Mouse (Mus musculus) intestine, embryonic 14.5 days (tissue): ENCODE results near the gene Cox8c. TPM values are rescaled to one million over a fixed set of nuclear protein-coding genes. Genes with fewer than 3 reads are reported as not detected.
A peak's percentile ranks its signal among the peaks of the same experiment; 100 is the strongest.

ENCODE experiments used
- ATAC-seq: fragments of 200-750 bp; cut with Nextera tagmentation; replicated peaks from 2 replicates; pipeline ENCODE4 v1.8.0; 2017; ENCODE audit warnings: low read depth, moderate number of reproducible peaks, moderate TSS enrichment, moderate library complexity; ENCODE audit not compliant: low FRiP score, low TSS enrichment
- DNase-seq: peaks from one replicate; pipeline ENCODE4 v3.0.0-alpha.2; 2018; ENCODE audit warnings: low spot score
- H3K27ac ChIP-seq: fragments of 300-500 bp; sonication (generic); 2 replicates; pipeline ENCODE4 v1.5.1; 2014; ENCODE audit warnings: low read depth, mild to moderate bottlenecking, control low read depth
- H3K27me3 ChIP-seq: fragments of 300-500 bp; sonication (generic); replicated peaks from 2 replicates; pipeline ENCODE4 v1.6.1; 2014; ENCODE audit warnings: low read length, control low read depth; ENCODE audit not compliant: control insufficient read depth, insufficient read depth
- H3K36me3 ChIP-seq: fragments of 300-500 bp; sonication (generic); 2 replicates; pipeline ENCODE4 v1.6.1; 2014; ENCODE audit warnings: low read length, control low read depth; ENCODE audit not compliant: control insufficient read depth, insufficient read depth
- H3K4me1 ChIP-seq: fragments of 300-500 bp; sonication (generic); replicated peaks from 2 replicates; pipeline ENCODE4 v1.6.1; 2014; ENCODE audit warnings: low read length, control low read depth, mixed read lengths; ENCODE audit not compliant: control insufficient read depth, insufficient read depth
- H3K4me2 ChIP-seq: fragments of 300-500 bp; sonication (generic); 2 replicates; pipeline ENCODE4 v1.6.1; 2014; ENCODE audit warnings: low read length
- H3K4me3 ChIP-seq: fragments of 300-500 bp; sonication (generic); 2 replicates; pipeline ENCODE4 v1.5.1; 2014; ENCODE audit warnings: low read depth, low read length, control low read depth, mixed read lengths
- H3K9ac ChIP-seq: fragments of 300-500 bp; sonication (generic); 2 replicates; pipeline ENCODE4 v1.6.1; 2014; ENCODE audit warnings: mild to moderate bottlenecking, low read length
- H3K9me3 ChIP-seq: fragments of 300-500 bp; sonication (generic); 2 replicates; pipeline ENCODE4 v1.6.1; 2016; ENCODE audit warnings: low read length, control low read depth; ENCODE audit not compliant: control insufficient read depth
- WGBS: fragments of 180-500 bp; shearing (Covaris S2); extraction: QIAGEN DNeasy Blood & Tissue Kit; methylation state at CpG from one replicate; pipeline ENCODE4 v1.1.7; 2014; 5-methylcytosine and 5-hydroxymethylcytosine counted together
- polyA plus RNA-seq: library from polyadenylated mRNA; unstranded; fragments of >200 nt; fragmentation: Nextera tagmentation; extraction: Ambion mirVana; gene quantifications from 2 replicates; pipeline ENCODE4 v1.2.1, GENCODE M21; 2014

The Cox8c gene
- not detected in 2 replicates for polyA plus RNA-seq

DNA sequence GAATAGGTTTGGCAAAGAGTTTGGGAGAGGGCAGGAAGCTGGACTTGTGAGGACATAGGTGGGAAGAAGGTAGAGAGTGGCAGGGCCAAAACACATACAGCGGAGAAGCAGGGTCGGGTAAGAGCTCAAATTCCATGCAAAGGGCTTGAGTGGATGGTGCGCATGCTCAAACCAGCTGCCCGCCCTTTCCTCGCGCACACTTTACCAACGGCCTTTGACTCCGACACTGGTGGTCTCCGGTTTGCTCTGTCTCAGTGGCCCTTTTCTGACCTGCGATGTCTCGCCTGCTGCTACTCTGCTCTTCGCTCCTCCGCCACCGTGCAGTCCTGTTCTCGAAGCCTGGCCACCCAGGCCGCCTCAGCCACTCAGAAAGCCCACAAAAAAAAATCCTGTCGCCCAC lies at the start of gene Cox8c:
Gene Cox8c, plus strand, starts transcription at position 226 of the 400 bp plus-strand sequence.
- H3K4me3 ChIP-seq, result no peak within 1 kb of the TSS
- no peak within 1 kb of the TSS for H3K4me2 ChIP-seq
- no peaks in the 10 kb centered on the region for H3K27me3 ChIP-seq
- no peaks in the 10 kb centered on the region for H3K36me3 ChIP-seq
- H3K9ac ChIP-seq, result no peak within 1 kb of the TSS
- H3K9me3 ChIP-seq, result no peaks in the 10 kb centered on the region
- DNase-seq (no peak), ATAC-seq (no peak)
- 87% methylated on average over 17 of the region's 17 CpGs for WGBS
- H3K4me1 ChIP-seq, result no peaks in the 10 kb centered on the region
- no peak within 1 kb of the TSS for H3K27ac ChIP-seq

DNA sequence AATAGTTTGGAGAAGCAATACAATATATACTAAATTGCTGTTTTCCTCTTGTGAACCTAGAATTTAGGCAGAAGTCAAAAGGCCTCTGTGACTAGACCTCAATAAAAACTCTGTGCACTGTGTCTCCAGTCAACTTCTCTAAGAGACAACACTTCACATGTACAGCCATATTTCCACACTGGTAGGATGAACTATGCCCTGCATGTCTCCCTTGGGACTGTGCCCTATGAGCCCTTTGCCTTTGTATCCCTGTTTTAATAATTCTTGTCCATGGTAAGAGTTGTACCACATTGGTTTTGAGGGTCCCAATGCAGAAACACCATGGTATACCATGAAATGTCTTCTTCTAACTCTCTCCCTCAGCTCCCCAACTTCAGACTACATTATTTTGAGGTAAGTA lies 38.3 kb upstream of the Cox8c start:
- H3K4me2 ChIP-seq, result no peak overlapping the region
- DNase-seq, result no peak
- no peaks in the 10 kb centered on the region for H3K36me3 ChIP-seq
- H3K9me3 ChIP-seq, result no peaks in the 10 kb centered on the region
- ATAC-seq, result no peak
- no peak overlapping the region for H3K27ac ChIP-seq
- H3K4me1 ChIP-seq, result no peaks in the 10 kb centered on the region; the same call in 1 of the 2 replicates
- no peak overlapping the region for H3K9ac ChIP-seq
- no peak overlapping the region for H3K4me3 ChIP-seq
- no peaks in the 10 kb centered on the region for H3K27me3 ChIP-seq

DNA sequence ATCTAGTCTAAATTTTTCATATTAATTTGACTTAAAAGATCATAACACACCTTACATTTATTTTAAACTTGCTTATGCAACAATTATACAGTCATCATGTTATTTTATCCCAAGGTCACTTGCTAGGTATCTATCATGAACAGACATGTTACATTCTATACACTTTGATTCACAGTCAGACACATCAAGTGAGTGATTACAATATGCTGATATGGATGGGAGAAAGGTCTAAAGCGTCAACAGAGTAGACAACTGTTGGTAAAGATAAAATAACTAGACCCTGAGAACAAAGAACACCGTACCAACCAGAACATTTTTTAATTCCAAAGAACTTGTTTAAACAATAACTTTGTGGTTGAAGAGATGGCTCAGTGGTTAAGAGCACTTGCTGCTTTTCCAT lies 29.3 kb upstream of the Cox8c start:
- Histone ChIP-seq H3K4me1 (no peaks in the 10 kb centered on the region; the same call in 1 of the 2 replicates), H3K27ac (no peak overlapping the region), H3K9me3 (no peaks in the 10 kb centered on the region), H3K4me3 (no peak overlapping the region), H3K27me3 (no peaks in the 10 kb centered on the region), H3K4me2 (no peak overlapping the region), H3K9ac (no peak overlapping the region), H3K36me3 (no peaks in the 10 kb centered on the region)
- WGBS, result 86% methylated on average over 2 of the region's 2 CpGs
- ATAC-seq (no peak), DNase-seq (no peak)

DNA sequence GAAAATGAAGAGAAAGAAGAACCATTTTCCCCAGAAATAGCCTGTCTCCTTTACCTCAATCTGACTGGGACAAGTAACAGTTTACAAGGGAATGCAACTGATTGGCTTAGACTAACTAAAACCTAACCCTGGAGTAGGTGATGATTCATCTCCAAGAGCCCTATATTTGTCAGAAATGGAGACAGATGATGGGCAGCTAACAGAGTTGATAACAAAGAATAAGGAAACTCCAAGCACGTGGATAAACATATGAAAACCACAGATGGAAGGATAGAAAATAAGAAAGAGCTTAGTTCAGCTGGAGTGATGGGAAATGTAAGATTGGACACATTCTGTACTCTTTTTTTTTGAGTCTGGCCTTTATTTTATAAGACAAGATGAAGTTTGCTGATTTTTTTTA lies 28.6 kb upstream of the Cox8c start:
- peaks cover 1% of the 10 kb centered on the region for H3K4me1 ChIP-seq
- H3K36me3 ChIP-seq, result no peaks in the 10 kb centered on the region
- H3K9ac ChIP-seq, result no peak overlapping the region
- DNase-seq, result no peak
- H3K9me3 ChIP-seq, result no peaks in the 10 kb centered on the region
- H3K4me3 ChIP-seq, result no peak overlapping the region
- no peak overlapping the region for H3K4me2 ChIP-seq
- ATAC-seq, result no peak
- 82% methylated on average over 1 of the region's 1 CpGs for WGBS
- H3K27me3 ChIP-seq, result no peaks in the 10 kb centered on the region
- no peak overlapping the region for H3K27ac ChIP-seq

DNA sequence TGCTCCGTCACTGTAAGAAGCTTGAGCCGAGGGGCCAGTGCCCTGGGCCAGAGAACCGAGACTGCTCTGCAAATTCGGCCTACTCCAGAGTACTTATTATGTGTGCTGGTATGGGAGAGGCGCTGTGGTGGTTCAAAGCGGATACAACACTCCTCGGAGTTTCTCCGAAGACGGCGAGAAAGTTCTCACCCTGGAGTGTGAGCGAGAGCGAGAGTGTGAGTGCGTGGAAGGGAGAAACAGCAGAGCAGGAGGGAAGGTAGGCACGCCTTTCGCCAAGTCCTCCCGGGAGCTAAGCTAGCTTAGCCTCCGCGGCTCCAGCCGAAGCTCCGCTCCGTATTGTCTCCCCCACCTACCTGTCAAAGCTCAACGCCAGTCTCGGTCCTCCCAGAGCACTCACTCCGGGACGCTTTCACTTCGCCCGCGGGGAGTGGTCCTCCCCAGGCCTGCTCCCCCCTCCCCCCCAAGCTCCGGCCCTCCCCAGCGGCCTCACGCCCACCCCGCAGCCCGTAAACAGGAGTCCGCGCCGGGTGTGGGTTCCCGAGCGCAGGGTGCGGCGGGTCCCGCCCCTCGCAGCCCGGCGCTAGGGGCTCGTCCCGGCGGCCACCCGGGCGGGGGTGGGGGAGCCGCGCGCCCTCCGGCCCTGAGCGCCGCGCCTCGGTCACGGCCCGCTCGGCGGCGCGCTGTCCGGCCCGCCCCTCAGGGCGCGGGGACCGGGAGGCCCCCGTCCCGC lies 21.6 kb upstream of the Cox8c start:
- Histone ChIP-seq H3K9ac (peak overlapping the region; percentile 89), H3K4me3 (peak overlapping the region; percentile 82), H3K36me3 (no peaks in the 10 kb centered on the region), H3K9me3 (no peaks in the 10 kb centered on the region), H3K4me1 (peaks cover 8% of the 10 kb centered on the region), H3K27ac (peak overlapping the region; percentile 96), H3K4me2 (peak overlapping the region; percentile 94), H3K27me3 (no peaks in the 10 kb centered on the region)
- peak; percentile 79 for ATAC-seq
- WGBS, result under 1% methylated on average over 47 of the region's 70 CpGs
- DNase-seq, result peak; percentile 77

DNA sequence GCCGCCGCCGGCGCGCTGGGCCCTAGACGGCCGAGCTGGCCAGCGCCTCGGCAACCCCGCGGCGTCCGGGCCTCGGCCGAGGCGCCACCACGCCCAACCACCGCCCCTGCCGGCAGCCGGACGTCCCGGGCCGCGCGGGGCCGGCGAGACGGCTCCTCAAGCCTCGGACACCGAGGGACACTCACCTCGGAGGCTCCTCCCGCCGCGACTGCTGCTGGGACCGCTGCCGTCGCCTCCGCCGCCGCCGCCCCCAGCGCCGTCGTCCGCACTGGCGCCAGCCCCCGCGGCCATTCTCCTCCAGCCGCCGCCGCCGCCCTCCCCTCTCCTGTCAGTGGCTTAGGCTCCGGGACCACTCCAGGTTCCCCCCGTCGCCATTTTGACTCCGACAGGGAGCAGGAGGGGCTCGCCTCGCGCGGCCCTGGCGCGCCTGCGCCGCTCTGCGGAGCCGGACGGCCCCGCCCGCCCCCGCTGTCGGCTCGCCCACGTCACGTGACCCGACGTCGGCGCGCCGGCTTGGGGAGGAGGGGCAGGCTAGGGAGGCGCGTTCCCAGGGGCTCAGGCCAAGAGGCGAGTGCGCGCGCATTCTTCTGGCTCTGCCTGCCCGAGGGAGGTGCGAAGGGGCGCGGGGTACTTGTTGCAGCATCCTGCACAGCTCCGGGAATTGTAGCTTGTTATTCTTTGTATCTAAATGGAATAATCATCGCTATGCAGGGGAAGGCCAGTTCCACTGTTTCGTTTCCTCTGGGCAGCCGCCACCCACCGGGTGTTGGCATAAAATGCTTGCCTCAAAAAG lies 20.9 kb upstream of the Cox8c start, which contains the start of gene Btbd7:
Gene Btbd7, minus strand, starts transcription at position 441 of the 793 bp plus-strand sequence.
- DNase-seq (peak; percentile 96), ATAC-seq (peak; percentile 95)
- H3K4me3 ChIP-seq, result peak within 1 kb of the TSS; percentile 82
- peak within 1 kb of the TSS; percentile 96 for H3K27ac ChIP-seq
- H3K4me2 ChIP-seq, result peak within 1 kb of the TSS; percentile 94
- H3K9ac ChIP-seq, result peak within 1 kb of the TSS; percentile 89
- under 1% methylated on average over 65 of the region's 95 CpGs for WGBS
- H3K36me3 ChIP-seq, result no peaks in the 10 kb centered on the region
- peaks cover 8% of the 10 kb centered on the region for H3K4me1 ChIP-seq
- no peaks in the 10 kb centered on the region for H3K27me3 ChIP-seq
- no peaks in the 10 kb centered on the region for H3K9me3 ChIP-seq

DNA sequence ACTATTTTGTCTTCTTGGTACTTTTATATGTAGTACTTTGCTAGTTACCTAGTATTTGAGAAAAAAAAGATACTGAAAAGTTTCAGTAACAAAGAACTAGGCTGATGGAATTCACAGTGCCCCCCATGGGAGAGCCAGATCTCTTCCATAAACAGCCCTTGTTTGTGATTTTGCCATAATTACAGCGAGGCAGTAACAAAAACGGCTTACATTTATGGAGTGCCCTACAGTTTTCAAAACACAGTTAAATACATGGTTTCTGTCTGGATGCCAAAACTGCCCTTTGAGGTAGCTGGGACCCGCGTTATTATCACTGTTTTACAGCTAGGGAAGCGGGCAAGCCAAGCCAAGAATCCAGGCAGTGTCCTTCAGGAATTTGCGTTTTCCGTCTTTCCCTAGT lies 20.2 kb upstream of the Cox8c start:
- H3K9ac ChIP-seq, result peak overlapping the region; percentile 89
- H3K4me1 ChIP-seq, result peaks cover 8% of the 10 kb centered on the region
- H3K4me3 ChIP-seq, result peak overlapping the region; percentile 82
- peak overlapping the region; percentile 48 for H3K4me2 ChIP-seq
- peak; percentile 50 for DNase-seq
- H3K9me3 ChIP-seq, result no peaks in the 10 kb centered on the region
- WGBS, result 23% methylated on average over 7 of the region's 7 CpGs
- no peaks in the 10 kb centered on the region for H3K27me3 ChIP-seq
- no peaks in the 10 kb centered on the region for H3K36me3 ChIP-seq
- no peak for ATAC-seq
- H3K27ac ChIP-seq, result peak overlapping the region; percentile 52

DNA sequence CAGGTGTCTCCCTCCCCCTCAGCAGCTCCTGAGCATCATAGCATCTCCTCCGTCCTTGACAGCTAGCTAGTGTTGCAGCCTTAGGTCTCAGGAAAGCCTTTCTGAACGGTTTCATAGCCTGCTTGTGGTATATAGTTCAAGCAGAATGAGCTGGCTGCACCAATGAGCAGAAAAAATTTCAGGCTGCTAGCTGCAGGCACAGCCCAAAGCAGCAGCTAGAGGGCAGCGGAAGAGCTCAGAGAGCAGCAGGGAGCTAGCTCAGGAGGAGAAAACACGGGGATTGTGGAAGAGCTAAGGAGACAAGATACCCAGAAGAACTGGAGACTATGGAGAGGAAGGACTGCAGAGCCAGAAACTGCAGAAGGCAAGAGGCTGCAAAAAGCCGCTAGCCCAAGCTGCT lies 13.4 kb upstream of the Cox8c start:
- no peaks in the 10 kb centered on the region for H3K27me3 ChIP-seq
- WGBS, result 24% methylated on average over 5 of the region's 5 CpGs
- H3K9me3 ChIP-seq, result no peaks in the 10 kb centered on the region
- DNase-seq, result peak; percentile 53
- H3K4me3 ChIP-seq, result no peak overlapping the region
- no peaks in the 10 kb centered on the region for H3K4me1 ChIP-seq
- H3K27ac ChIP-seq, result no peak overlapping the region
- H3K36me3 ChIP-seq, result no peaks in the 10 kb centered on the region
- no peak overlapping the region for H3K9ac ChIP-seq
- no peak for ATAC-seq
- H3K4me2 ChIP-seq, result no peak overlapping the region
